Mouse (Mus musculus): Measurements from ENCODE around the gene Rps13.
"Not testable (repeated sequence)": the region's sequence is repeated elsewhere in the genome, so short reads cannot be mapped to it uniquely, and the experiment has no call there.

Gene Rps13

GRCm38 (mm10) chr7:116333713-116334668, at the start of gene Rps13:
Gene Rps13, minus strand, starts transcription at chr7:116334195.
- CTCF ChIA-PET: no interaction called here

GRCm38 (mm10) chr7:116379181-116379580, 45.2 kb upstream of the Rps13 start:
- CTCF ChIA-PET: not testable (repeated sequence)

DNA sequence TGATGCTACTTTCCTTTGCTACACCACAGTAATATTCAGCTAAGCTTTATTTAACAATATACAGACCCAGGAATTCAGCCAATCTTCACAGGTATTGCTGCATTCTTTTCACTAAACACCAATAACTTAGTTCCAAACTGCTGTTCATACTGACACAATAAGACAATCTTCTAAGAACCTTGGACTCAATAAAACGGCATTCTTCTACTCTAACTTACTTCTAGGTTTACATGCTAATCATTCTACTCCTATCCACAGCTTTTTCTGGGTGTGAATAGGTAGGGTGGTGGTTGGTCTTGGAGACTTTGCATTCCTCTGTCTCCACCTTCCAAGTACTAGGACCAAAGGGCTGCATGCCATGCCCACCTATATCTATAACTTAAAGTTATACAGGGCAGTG, 40.3 kb upstream of the Rps13 start:
- CTCF ChIA-PET: interaction anchor here (0.6 kb wide), 1 partner anchor 1279 kb away, joined by 3 read pairs; no protein-coding TSS in a partner anchor

GRCm38 (mm10) chr7:116336226-116336625, 2.2 kb upstream of the Rps13 start:
- CTCF ChIA-PET: no interaction called here

DNA sequence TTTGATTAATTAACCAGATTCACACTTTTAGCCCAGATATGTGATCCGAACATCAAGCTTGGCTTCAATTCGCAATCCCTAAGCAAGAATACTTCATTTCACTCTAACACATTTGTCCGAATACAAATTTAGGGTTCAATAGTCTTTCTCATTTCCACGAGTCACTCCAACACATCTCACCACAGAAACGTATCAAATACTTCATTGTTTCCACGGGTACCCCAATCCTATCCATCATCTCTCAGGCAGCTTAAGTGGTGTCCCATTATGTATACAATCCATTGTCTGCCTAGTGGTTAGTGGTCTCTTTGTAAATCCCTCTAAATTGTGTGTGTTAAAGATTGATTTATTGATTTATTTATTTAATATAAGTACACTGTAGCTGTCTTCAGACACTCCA, 1.1 kb upstream of the Rps13 start:
- CTCF ChIA-PET: no interaction called here

DNA sequence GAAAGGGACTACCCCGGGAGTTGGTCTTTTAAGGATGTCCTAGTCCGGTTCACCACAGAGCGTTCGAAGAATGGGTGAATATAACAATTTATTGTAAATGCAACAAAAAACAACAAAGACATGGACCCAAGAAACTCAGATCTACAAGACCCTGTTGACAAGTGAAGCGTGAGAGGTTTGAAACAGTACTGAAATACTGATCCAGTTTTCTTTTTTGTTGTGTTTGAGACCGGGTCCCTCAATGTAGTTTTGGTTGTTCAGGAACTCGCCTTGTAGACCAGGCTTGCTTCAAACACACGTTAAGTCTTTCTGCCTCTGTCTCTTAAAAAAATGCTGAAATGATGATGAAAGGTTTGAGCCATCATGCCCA, 659 bp upstream of the Rps13 start:
- CTCF ChIA-PET: no interaction called here

- CTCF ChIA-PET: no interaction called here
Measured at GRCm38 (mm10) chr7:116331246-116331645, 2.7 kb downstream of the Rps13 start.

DNA sequence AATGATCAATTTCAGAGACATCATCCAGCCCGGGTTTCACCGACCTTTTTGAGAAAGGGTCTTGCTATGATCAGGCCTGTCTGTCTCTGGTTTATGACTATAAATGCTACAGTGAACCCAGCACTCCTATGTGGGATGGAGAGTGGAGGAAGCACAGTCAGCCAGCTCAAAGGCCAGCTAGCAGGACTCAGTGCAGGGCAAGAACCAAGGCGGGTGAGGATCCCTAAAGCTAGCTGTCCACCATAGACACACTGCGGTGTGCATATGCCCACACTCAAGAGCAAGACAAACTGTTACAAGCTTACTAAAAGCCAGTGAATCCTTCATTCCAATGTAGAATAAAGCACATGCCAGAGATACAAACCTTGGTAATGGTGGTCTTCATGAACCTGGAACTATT, 4.1 kb downstream of the Rps13 start:
- CTCF ChIA-PET: no interaction called here

- CTCF ChIA-PET: no interaction called here
Measured at GRCm38 (mm10) chr7:116328777-116329176, 5.2 kb downstream of the Rps13 start.

DNA sequence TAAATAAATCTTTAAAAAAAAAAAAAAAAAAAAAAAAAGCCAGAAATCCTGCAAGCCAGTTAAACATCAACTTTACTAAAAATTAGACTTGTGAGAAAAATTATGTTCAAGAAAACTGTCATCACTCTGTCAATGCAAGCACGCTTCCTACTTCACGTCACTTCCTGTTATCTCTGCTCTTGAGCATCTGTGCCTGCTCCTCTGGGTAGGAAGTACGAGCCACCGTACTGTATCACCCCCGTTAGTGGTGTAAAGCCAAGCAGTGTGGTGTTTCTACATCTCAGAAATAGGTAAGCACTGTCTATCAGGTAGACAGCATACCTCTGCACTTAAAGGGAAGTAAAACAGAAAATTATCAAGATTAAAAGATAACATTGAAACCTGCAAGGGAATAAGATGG, 6.1 kb downstream of the Rps13 start:
- CTCF ChIA-PET: no interaction called here

DNA sequence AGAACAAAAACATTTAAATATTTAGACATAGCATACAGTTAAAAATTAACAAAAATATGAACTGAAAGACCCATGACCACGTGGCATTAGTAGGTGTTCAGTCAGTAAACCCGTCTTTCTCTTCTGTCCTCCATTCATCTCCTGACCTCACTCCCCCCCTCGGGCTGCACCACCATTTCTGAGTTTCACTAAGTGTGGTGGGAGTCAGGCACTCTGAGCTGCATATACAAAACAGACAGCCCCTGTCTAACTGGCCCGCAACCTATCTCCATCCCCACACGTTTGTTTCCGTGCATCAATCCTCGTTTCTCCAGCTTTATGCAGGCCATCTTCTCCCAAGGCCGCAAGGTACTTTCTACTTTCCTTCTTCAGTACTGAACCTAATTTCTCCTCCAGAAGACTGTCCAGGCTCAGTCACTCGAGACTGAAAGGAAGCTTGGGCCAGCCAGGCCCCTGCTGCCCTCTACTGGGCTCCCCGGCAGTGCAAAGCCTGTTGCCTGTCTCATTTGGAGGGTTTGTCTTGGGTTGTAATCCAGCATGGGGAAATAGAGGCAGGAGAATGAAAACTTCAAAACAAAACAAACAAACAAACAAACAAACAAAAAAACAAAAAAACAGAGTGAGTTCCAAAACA, 10.5 kb downstream of the Rps13 start:
- CTCF ChIA-PET: interaction anchor here (0.7 kb wide), 2 partner anchors 205 to 1178 kb away, joined by 3 read pairs; no protein-coding TSS in a partner anchor

- CTCF ChIA-PET: interaction anchor here (0.6 kb wide), 1 partner anchor 15 kb away, joined by 3 read pairs; no protein-coding TSS in a partner anchor
Measured at GRCm38 (mm10) chr7:116309456-116309855, 24.5 kb downstream of the Rps13 start.

GRCm38 (mm10) chr7:116308632-116308991, 25.4 kb downstream of the Rps13 start:
- CTCF ChIA-PET: no interaction called here

- CTCF ChIA-PET: no interaction called here
Measured at GRCm38 (mm10) chr7:116307871-116308631, 25.9 kb downstream of the Rps13 start, which contains the start of gene Plekha7. Gene Plekha7, minus strand, starts transcription at chr7:116308376.

- CTCF ChIA-PET: no interaction called here
Measured at GRCm38 (mm10) chr7:116307099-116307870, 26.7 kb downstream of the Rps13 start.

DNA sequence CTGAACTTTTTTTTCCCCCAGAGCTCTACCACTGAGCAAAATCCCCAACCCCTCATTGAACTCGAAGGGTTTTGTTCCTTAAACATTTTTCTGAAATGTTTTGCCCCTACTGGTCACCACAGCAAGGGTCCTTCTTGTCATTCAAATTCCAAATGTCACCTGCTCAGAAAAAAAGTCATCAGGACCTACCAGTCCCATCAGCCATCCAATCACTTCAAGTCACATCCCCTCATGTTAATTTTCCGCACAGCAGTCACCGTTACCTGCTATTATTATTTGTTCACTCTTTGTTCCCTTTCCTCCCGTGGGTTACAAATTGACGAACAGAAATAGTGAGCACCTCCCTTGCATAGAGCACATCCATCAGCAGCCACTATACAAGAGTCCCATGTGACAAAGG, 27.4 kb downstream of the Rps13 start:
- CTCF ChIA-PET: interaction anchor here (0.6 to 0.7 kb wide), 2 partner anchors 65 to 67 kb away, joined by 4 to 15 read pairs; no protein-coding TSS in a partner anchor

- CTCF ChIA-PET: interaction anchor here (0.9 kb wide), 1 partner anchor 10 kb away, joined by 3 read pairs; no protein-coding TSS in a partner anchor
Measured at GRCm38 (mm10) chr7:116301661-116302311, 32.2 kb downstream of the Rps13 start.

GRCm38 (mm10) chr7:116301144-116301543, 32.9 kb downstream of the Rps13 start:
- CTCF ChIA-PET: no interaction called here

DNA sequence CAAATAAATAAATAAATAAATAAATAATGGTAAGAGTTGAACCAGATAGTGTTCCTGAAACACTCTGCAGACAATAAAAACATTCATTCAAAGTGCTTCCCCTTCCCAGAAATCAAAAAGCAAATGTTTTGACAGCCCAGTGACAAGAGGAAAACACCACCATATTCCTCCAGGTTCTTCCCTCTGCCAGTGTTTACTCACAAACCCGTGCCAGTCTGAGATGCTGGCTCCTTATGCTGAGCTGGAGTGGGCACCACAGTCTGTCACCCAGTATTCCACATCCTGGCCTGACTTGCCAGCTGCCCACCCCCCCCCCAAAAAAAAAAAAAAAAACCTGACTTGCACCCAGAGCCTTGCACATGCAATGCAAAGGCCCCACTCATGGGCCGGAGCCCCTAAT, 35.1 kb downstream of the Rps13 start:
- CTCF ChIA-PET: no interaction called here

GRCm38 (mm10) chr7:116298389-116298788, 35.6 kb downstream of the Rps13 start:
- CTCF ChIA-PET: no interaction called here

GRCm38 (mm10) chr7:116294961-116295360, 39.0 kb downstream of the Rps13 start:
- CTCF ChIA-PET: no interaction called here
